Mouse (Mus musculus) heart, embryonic 13.5 days (tissue): ENCODE results near the gene Stim2. TPM values are rescaled to one million over a fixed set of nuclear protein-coding genes. Genes with fewer than 3 reads are reported as not detected.
A peak's percentile ranks its signal among the peaks of the same experiment; 100 is the strongest.

ENCODE experiments used
- ATAC-seq: fragments of 200-750 bp; cut with Nextera tagmentation; 2 replicates; pipeline ENCODE4 v1.8.0; 2017; ENCODE audit warnings: moderate TSS enrichment; ENCODE audit not compliant: insufficient number of reproducible peaks, low FRiP score, low TSS enrichment; ENCODE audit errors: extremely low read depth
- H3K27ac ChIP-seq: fragments of 300-500 bp; sonication (generic); replicated peaks from 2 replicates; pipeline ENCODE4 v1.5.1; 2015; ENCODE audit warnings: moderate library complexity, mild to moderate bottlenecking, inconsistent platforms
- H3K27me3 ChIP-seq: fragments of 300-500 bp; sonication (generic); replicated peaks from 2 replicates; pipeline ENCODE4 v1.6.1; 2015; ENCODE audit warnings: mild to moderate bottlenecking, inconsistent platforms
- H3K36me3 ChIP-seq: fragments of 300-500 bp; sonication (generic); 2 replicates; pipeline ENCODE4 v1.6.1; 2015; ENCODE audit warnings: mild to moderate bottlenecking, inconsistent platforms
- H3K4me1 ChIP-seq: fragments of 300-500 bp; sonication (generic); 2 replicates; pipeline ENCODE4 v1.6.1; 2015; ENCODE audit warnings: inconsistent platforms
- H3K4me2 ChIP-seq: fragments of 300-500 bp; sonication (generic); 2 replicates; pipeline ENCODE4 v1.6.1; 2015; ENCODE audit warnings: inconsistent platforms, mild to moderate bottlenecking, moderate library complexity
- H3K4me3 ChIP-seq: fragments of 300-500 bp; sonication (generic); 2 replicates; pipeline ENCODE4 v1.5.1; 2015; ENCODE audit warnings: moderate library complexity, mild to moderate bottlenecking, inconsistent platforms
- H3K9ac ChIP-seq: fragments of 300-500 bp; sonication (generic); 2 replicates; pipeline ENCODE4 v1.6.1; 2015; ENCODE audit warnings: inconsistent platforms, mild to moderate bottlenecking, moderate library complexity
- H3K9me3 ChIP-seq: fragments of 300-500 bp; sonication (generic); 2 replicates; pipeline ENCODE4 v1.6.1; 2016; ENCODE audit warnings: inconsistent platforms
- WGBS: fragments of 180-500 bp; shearing (Covaris S2); methylation state at CpG from one replicate; pipeline ENCODE4 v1.1.7; 2015; ENCODE audit warnings: mixed read lengths; 5-methylcytosine and 5-hydroxymethylcytosine counted together
- polyA plus RNA-seq: library from polyadenylated mRNA; unstranded; fragments of >200 nt; fragmentation: Nextera tagmentation; extraction: Ambion mirVana; gene quantifications from 2 replicates; pipeline ENCODE4 v1.2.1, GENCODE M21; 2015

Gene Stim2
- polyA plus RNA-seq, 1 experiment from 2014 or later = 12.2 TPM

- H3K36me3 ChIP-seq = no peaks in the 10 kb centered on the region
- no peaks in the 10 kb centered on the region for H3K27me3 ChIP-seq
- H3K9me3 ChIP-seq = no peaks in the 10 kb centered on the region
- peak overlapping the region; percentile 79 for H3K9ac ChIP-seq
- no peak overlapping the region for H3K27ac ChIP-seq
- under 1% methylated on average over 34 of the region's 34 CpGs for WGBS
- peak overlapping the region; percentile 69 for H3K4me3 ChIP-seq
- peaks cover 26% of the 10 kb centered on the region for H3K4me1 ChIP-seq
- ATAC-seq = 0 out of 2 replicates have a peak, but pooled peaks have one; percentile 12
- peak overlapping the region; percentile 92 for H3K4me2 ChIP-seq
These were observed 3.0 kb upstream of the Stim2 start for GRCm38 (mm10) chr5:53995316-53995715.

- H3K4me2 ChIP-seq = no peak overlapping the region
These were observed 1.5 kb upstream of the Stim2 start for GRCm38 (mm10) chr5:53996822-53997221.

GRCm38 (mm10) chr5:53998743-53999460 is 603 bp downstream of the Stim2 start:
- Histone ChIP-seq H3K9ac (peak overlapping the region; percentile 96), H3K9me3 (no peaks in the 10 kb centered on the region), H3K4me3 (peak overlapping the region; percentile 89), H3K4me1 (peaks cover 35% of the 10 kb centered on the region), H3K27me3 (no peaks in the 10 kb centered on the region), H3K4me2 (peak overlapping the region; percentile 93), H3K36me3 (no peaks in the 10 kb centered on the region), H3K27ac (peak overlapping the region; percentile 94)
- WGBS = 0% methylated on average over 64 of the region's 76 CpGs
- ATAC-seq = peak; percentile 38

More at GRCm38 (mm10) chr5:53996822-53997221, 1.5 kb upstream of the Stim2 start:
- Histone ChIP-seq H3K4me1 (peaks cover 35% of the 10 kb centered on the region), H3K9ac (no peak overlapping the region), H3K36me3 (no peaks in the 10 kb centered on the region), H3K27ac (no peak overlapping the region), H3K27me3 (no peaks in the 10 kb centered on the region), H3K9me3 (no peaks in the 10 kb centered on the region), H3K4me3 (no peak overlapping the region)
- ATAC-seq = no peak
- WGBS = 91% methylated on average over 6 of the region's 6 CpGs

- Histone ChIP-seq H3K9ac (peak overlapping the region; percentile 96), H3K4me3 (peak overlapping the region; percentile 89), H3K27ac (peak overlapping the region; percentile 94), H3K4me2 (peak overlapping the region; percentile 93), H3K36me3 (no peaks in the 10 kb centered on the region), H3K4me1 (peaks cover 35% of the 10 kb centered on the region), H3K27me3 (no peaks in the 10 kb centered on the region), H3K9me3 (no peaks in the 10 kb centered on the region)
- 2% methylated on average over 6 of the region's 6 CpGs for WGBS
- ATAC-seq = no peak
These were observed 1.1 kb downstream of the Stim2 start for GRCm38 (mm10) chr5:53999461-53999770.

GRCm38 (mm10) chr5:53999831-54000230 is 1.5 kb downstream of the Stim2 start:
- peak overlapping the region; percentile 89 for H3K4me3 ChIP-seq
- peak overlapping the region; percentile 93 for H3K4me2 ChIP-seq
- H3K4me1 ChIP-seq = peaks cover 34% of the 10 kb centered on the region
- peak overlapping the region; percentile 96 for H3K9ac ChIP-seq
- H3K9me3 ChIP-seq = no peaks in the 10 kb centered on the region
- no peaks in the 10 kb centered on the region for H3K27me3 ChIP-seq
- no peak for ATAC-seq
- H3K36me3 ChIP-seq = no peaks in the 10 kb centered on the region
- WGBS = 2% methylated on average over 2 of the region's 2 CpGs
- H3K27ac ChIP-seq = peak overlapping the region; percentile 94

GRCm38 (mm10) chr5:54001021-54001420 is 2.7 kb downstream of the Stim2 start:
- Histone ChIP-seq H3K36me3 (no peaks in the 10 kb centered on the region), H3K27ac (no peak overlapping the region), H3K4me2 (peak overlapping the region; percentile 93), H3K27me3 (no peaks in the 10 kb centered on the region), H3K4me1 (peaks cover 36% of the 10 kb centered on the region), H3K9me3 (no peaks in the 10 kb centered on the region), H3K4me3 (peak overlapping the region; percentile 21; the same call in 1 of the 2 replicates), H3K9ac (no peak overlapping the region)
- WGBS = 56% methylated on average over 5 of the region's 5 CpGs
- ATAC-seq = no peak

GRCm38 (mm10) chr5:54005111-54005864 is 7.0 kb downstream of the Stim2 start:
- H3K36me3 ChIP-seq = no peaks in the 10 kb centered on the region
- H3K27me3 ChIP-seq = no peaks in the 10 kb centered on the region
- H3K4me2 ChIP-seq = no peak overlapping the region
- peaks cover 32% of the 10 kb centered on the region for H3K4me1 ChIP-seq
- no peak for ATAC-seq
- 58% methylated on average over 2 of the region's 2 CpGs for WGBS
- H3K27ac ChIP-seq = no peak overlapping the region
- no peak overlapping the region for H3K9ac ChIP-seq
- H3K4me3 ChIP-seq = no peak overlapping the region
- no peaks in the 10 kb centered on the region for H3K9me3 ChIP-seq

- Histone ChIP-seq H3K9me3 (no peaks in the 10 kb centered on the region), H3K4me3 (no peak overlapping the region), H3K27ac (no peak overlapping the region), H3K4me1 (peaks cover 28% of the 10 kb centered on the region), H3K9ac (no peak overlapping the region), H3K27me3 (no peaks in the 10 kb centered on the region), H3K4me2 (no peak overlapping the region), H3K36me3 (no peaks in the 10 kb centered on the region)
- WGBS = 46% methylated on average over 6 of the region's 6 CpGs
- no peak for ATAC-seq
These were observed 7.5 kb downstream of the Stim2 start for GRCm38 (mm10) chr5:54005865-54006225.

GRCm38 (mm10) chr5:54006845-54007244 is 8.5 kb downstream of the Stim2 start:
- no peak overlapping the region for H3K9ac ChIP-seq
- no peaks in the 10 kb centered on the region for H3K9me3 ChIP-seq
- H3K4me2 ChIP-seq = no peak overlapping the region
- WGBS = 84% methylated on average over 1 of the region's 1 CpGs
- H3K36me3 ChIP-seq = no peaks in the 10 kb centered on the region
- H3K4me1 ChIP-seq = peaks cover 23% of the 10 kb centered on the region
- no peak overlapping the region for H3K27ac ChIP-seq
- no peaks in the 10 kb centered on the region for H3K27me3 ChIP-seq
- no peak overlapping the region for H3K4me3 ChIP-seq
- no peak for ATAC-seq

GRCm38 (mm10) chr5:54007617-54008016 is 9.3 kb downstream of the Stim2 start:
- Histone ChIP-seq H3K9me3 (no peaks in the 10 kb centered on the region), H3K27ac (no peak overlapping the region), H3K36me3 (no peaks in the 10 kb centered on the region), H3K4me3 (no peak overlapping the region), H3K4me2 (no peak overlapping the region), H3K9ac (no peak overlapping the region), H3K27me3 (no peaks in the 10 kb centered on the region), H3K4me1 (peaks cover 23% of the 10 kb centered on the region)
- WGBS = 52% methylated on average over 6 of the region's 6 CpGs
- no peak for ATAC-seq

GRCm38 (mm10) chr5:54013271-54013670 is 15.0 kb downstream of the Stim2 start:
- Histone ChIP-seq H3K27ac (no peak overlapping the region), H3K4me3 (no peak overlapping the region), H3K27me3 (no peaks in the 10 kb centered on the region), H3K4me1 (no peaks in the 10 kb centered on the region), H3K9me3 (no peaks in the 10 kb centered on the region), H3K9ac (no peak overlapping the region), H3K36me3 (no peaks in the 10 kb centered on the region), H3K4me2 (no peak overlapping the region)
- 62% methylated on average over 1 of the region's 1 CpGs for WGBS
- no peak for ATAC-seq

- Histone ChIP-seq H3K9ac (no peak overlapping the region), H3K9me3 (no peaks in the 10 kb centered on the region), H3K27me3 (no peaks in the 10 kb centered on the region), H3K4me2 (no peak overlapping the region), H3K36me3 (no peaks in the 10 kb centered on the region), H3K4me1 (peaks cover 9% of the 10 kb centered on the region), H3K27ac (no peak overlapping the region), H3K4me3 (no peak overlapping the region)
- no peak for ATAC-seq
- 65% methylated on average over 7 of the region's 7 CpGs for WGBS
These were observed 18.8 kb downstream of the Stim2 start for GRCm38 (mm10) chr5:54017143-54017542.
